Mouse (Mus musculus): ENCODE results near the gene Phactr1.

DNA sequence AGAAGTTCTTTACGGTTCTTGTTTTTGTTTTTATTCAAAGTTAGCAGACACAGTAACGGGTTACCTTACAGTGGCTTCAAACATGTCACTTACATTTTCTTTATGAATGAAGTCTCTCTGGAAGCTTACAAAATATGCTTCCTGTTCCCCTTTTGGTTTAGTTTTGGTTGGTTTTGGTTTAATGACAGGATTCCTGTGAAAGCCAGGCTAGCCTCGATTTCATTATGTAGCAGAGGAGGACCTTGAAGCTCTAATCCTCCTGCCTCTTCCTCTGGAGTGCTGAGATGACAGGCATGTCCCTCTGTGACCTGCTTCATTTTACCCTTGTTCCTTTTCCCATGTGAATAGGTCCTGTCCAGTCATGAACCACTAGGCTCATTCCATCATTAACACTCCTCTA lies 432.3 kb downstream of the Phactr1 start:
- TF ChIP-seq POLR2A (IDR thresholded peaks at IDR 0.05; ENCODE audit: insufficient read length, low read depth) (no peak), USF1 (IDR thresholded peaks at IDR 0.05; ENCODE audit: low read depth) (no peak), E2F4 (IDR thresholded peaks at IDR 0.05; ENCODE audit: insufficient read depth) (no peak), MYOD1 (IDR thresholded peaks at IDR 0.05; ENCODE audit: control insufficient read depth in 1 of 3, insufficient read length in 2 of 3, low read depth in 2 of 3) (no peak), POLR2AphosphoS2 (IDR thresholded peaks at IDR 0.05; ENCODE audit: insufficient read length, low read depth) (no peak), REST (IDR thresholded peaks at IDR 0.05; ENCODE audit: insufficient read depth, insufficient read length) (no peak)
